9 mouse cellular contexts compared by ENCODE assay signal in the genomic region with DNA sequence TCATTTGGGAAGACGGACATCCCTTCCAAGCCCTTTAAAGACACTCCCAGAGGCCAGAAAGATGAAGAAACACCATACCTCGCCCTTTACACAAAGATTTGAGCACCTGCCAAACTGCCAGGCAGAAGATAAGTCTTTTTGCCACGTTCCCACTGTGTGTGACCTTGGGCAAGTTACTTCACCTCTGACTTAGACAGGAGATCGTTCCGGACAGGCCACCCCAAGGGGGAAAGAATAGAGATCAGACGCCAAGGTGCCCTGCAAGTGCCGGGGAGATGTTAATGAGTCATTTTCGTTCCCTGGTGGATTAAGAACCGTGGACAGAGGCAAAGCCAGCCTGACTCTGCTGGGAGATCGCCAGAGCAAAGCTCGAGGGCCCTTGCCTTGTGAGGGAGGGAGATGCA. TPM values are rescaled to one million over a fixed set of nuclear protein-coding genes. Genes with fewer than 3 reads are reported as not detected.
DNase-seq lines count a peak whose midpoint lies in the region; ATAC-seq and TF ChIP-seq lines count a peak whose summit lies in the region.
"Had no signal": no experiment of that assay in that cellular context is flagged by ENCODE, and none has a peak within 500 bp of the region (broad histone marks: within the 10 kb centered on the region; RNA-seq: fewer than 3 reads in every experiment).

No protein-coding gene starts in this region.

- H3K27me3 ChIP-seq in forebrain, embryonic 15.5 days, result no peaks in the 10 kb centered on the region
- no peaks in the 10 kb centered on the region for H3K27me3 ChIP-seq in hindbrain, embryonic 15.5 days
- peaks cover 73% of the 10 kb centered on the region for H3K27me3 ChIP-seq in liver, embryonic 15.5 days

- DNase-seq in cerebellum, adult 11 months, result peak; percentile 34
- peak; percentile 40 for DNase-seq in brain, embryonic 14.5 days (ENCODE audit: low read depth)
- peak; percentile 39 for DNase-seq in retina, embryonic 14.5 days (ENCODE audit: low spot score)
- DNase-seq in frontal cortex, postnatal 14 days (ENCODE audit: low spot score in 2 of 2), result no peak

- peak overlapping the region; percentile 85 for H3K9ac ChIP-seq in forebrain, embryonic 15.5 days (replicated peaks)
- peak overlapping the region; percentile 89 for H3K9ac ChIP-seq in hindbrain, embryonic 15.5 days
- no peak overlapping the region for H3K9ac ChIP-seq in liver, embryonic 15.5 days

- 1% methylated on average over 11 of the region's 11 CpGs for WGBS in forebrain, embryonic 15.5 days
- WGBS in hindbrain, embryonic 15.5 days, result under 1% methylated on average over 11 of the region's 11 CpGs
- 7% methylated on average over 11 of the region's 11 CpGs for WGBS in liver, embryonic 15.5 days (ENCODE audit: insufficient replicate concordance)

- no peak for TF ChIP-seq POLR2A in brain, embryonic 14.5 days (IDR thresholded peaks at IDR 0.05; ENCODE audit: borderline replicate concordance, extremely low read depth, insufficient read depth, insufficient read length, poor library complexity, severe bottlenecking)

- H3K27ac ChIP-seq in forebrain, embryonic 15.5 days (replicated peaks), result no peak overlapping the region
- H3K27ac ChIP-seq in hindbrain, embryonic 15.5 days (replicated peaks), result peak overlapping the region; percentile 96
- H3K27ac ChIP-seq in liver, embryonic 15.5 days (replicated peaks), result no peak overlapping the region

- peak overlapping the region; percentile 93 for H3K4me3 ChIP-seq in forebrain, embryonic 15.5 days
- peak overlapping the region; percentile 95 for H3K4me3 ChIP-seq in hindbrain, embryonic 15.5 days
- no peak overlapping the region for H3K4me3 ChIP-seq in liver, embryonic 15.5 days (replicated peaks)

- peaks cover 33% of the 10 kb centered on the region for H3K4me1 ChIP-seq in forebrain, embryonic 15.5 days
- peaks cover 36% of the 10 kb centered on the region for H3K4me1 ChIP-seq in hindbrain, embryonic 15.5 days (replicated peaks)
- H3K4me1 ChIP-seq in liver, embryonic 15.5 days (replicated peaks), result peaks cover 19% of the 10 kb centered on the region

- peak overlapping the region; percentile 82 for H3K4me2 ChIP-seq in forebrain, embryonic 15.5 days (replicated peaks)
- peak overlapping the region; percentile 85 for H3K4me2 ChIP-seq in hindbrain, embryonic 15.5 days
- H3K4me2 ChIP-seq in liver, embryonic 15.5 days, result peak overlapping the region; percentile 76; the same call in 1 of the 2 replicates

- TF ChIP-seq CTCF in brain, embryonic 14.5 days (IDR thresholded peaks at IDR 0.05; ENCODE audit: borderline replicate concordance, extremely low read depth, insufficient read depth, insufficient read length), result no peak

- H3K9me3 ChIP-seq in forebrain, embryonic 15.5 days, result no peaks in the 10 kb centered on the region
- H3K9me3 ChIP-seq in hindbrain, embryonic 15.5 days, result no peaks in the 10 kb centered on the region
- H3K9me3 ChIP-seq in liver, embryonic 15.5 days (replicated peaks), result no peaks in the 10 kb centered on the region

- H3K36me3 ChIP-seq in forebrain, embryonic 15.5 days, result peaks cover 18% of the 10 kb centered on the region
- H3K36me3 ChIP-seq in hindbrain, embryonic 15.5 days, result peaks cover 15% of the 10 kb centered on the region
- H3K36me3 ChIP-seq in liver, embryonic 15.5 days (replicated peaks), result peaks cover 24% of the 10 kb centered on the region

- no peak for ATAC-seq in cerebellum, adult (ENCODE audit: insufficient number of reproducible peaks, low FRiP score, low TSS enrichment)
- ATAC-seq in forebrain, embryonic 15.5 days (replicated peaks), result no peak
- ATAC-seq in hindbrain, embryonic 15.5 days (ENCODE audit: low FRiP score, low read depth), result no peak
- ATAC-seq in liver, embryonic 15.5 days (ENCODE audit: insufficient read depth), result no peak

RNA-seq across cellular contexts. Expression of a gene that starts 0.7 kb away (rescaled TPM):
- polyA plus RNA-seq in brain, embryonic 14.5 days (2012; rRNA removed), result 55.6 and 65.1 TPM in 2 replicates
- 6.2 and 7.6 TPM in 2 replicates for polyA plus RNA-seq in forebrain, embryonic 15.5 days (2015; fragmentation: Nextera tagmentation; extraction: Ambion mirVana)
- polyA plus RNA-seq in hindbrain, embryonic 15.5 days (2015; fragmentation: Nextera tagmentation; extraction: Ambion mirVana), result 10.3 and 11.1 TPM in 2 replicates
- 1.9 and 2.1 TPM in 2 replicates for polyA plus RNA-seq in liver, embryonic 15.5 days (2015; fragmentation: Nextera tagmentation; extraction: Ambion mirVana)

RNA-seq across cellular contexts. Expression of a gene that starts 35.7 kb away (rescaled TPM):
- 106 and 129 TPM in 2 replicates for polyA plus RNA-seq in brain, embryonic 14.5 days (2012; rRNA removed)
- polyA plus RNA-seq in forebrain, embryonic 15.5 days (2015; fragmentation: Nextera tagmentation; extraction: Ambion mirVana), result 40.6 and 41.8 TPM in 2 replicates
- polyA plus RNA-seq in hindbrain, embryonic 15.5 days (2015; fragmentation: Nextera tagmentation; extraction: Ambion mirVana), result 31.8 and 33.9 TPM in 2 replicates
- polyA plus RNA-seq in liver, embryonic 15.5 days (2015; fragmentation: Nextera tagmentation; extraction: Ambion mirVana), result 18.4 and 18.6 TPM in 2 replicates

RNA-seq across cellular contexts. Expression of a gene that starts 36.9 kb away (rescaled TPM):
- 0.12 and 0.21 TPM in 2 replicates for polyA plus RNA-seq in brain, embryonic 14.5 days (2012; rRNA removed)
- 0.22 and 0.42 TPM in 2 replicates for polyA plus RNA-seq in forebrain, embryonic 15.5 days (2015; fragmentation: Nextera tagmentation; extraction: Ambion mirVana)
- polyA plus RNA-seq in hindbrain, embryonic 15.5 days (2015; fragmentation: Nextera tagmentation; extraction: Ambion mirVana), result 0.13 TPM in 1 of 2 replicates, not detected in the other
- 0.08 and 0.15 TPM in 2 replicates for polyA plus RNA-seq in liver, embryonic 15.5 days (2015; fragmentation: Nextera tagmentation; extraction: Ambion mirVana)
- polyA plus RNA-seq: C2C12 had no signal

Comparison
In these comparisons a context has a peak if more than half of its experiments do, and no peak if none do; other contexts are left out.
1. DNase-seq: peak in cerebellum, adult 11 months (single experiment), brain, embryonic 14.5 days (single experiment) and retina, embryonic 14.5 days (single experiment); none in frontal cortex, postnatal 14 days (0 of 2).
2. Peak in every context shown above with its lines, with median percentiles within 50 percentile points of each other: H3K4me2 ChIP-seq.